Mouse (Mus musculus): ENCODE data around the gene Sptssa. TPM values are rescaled to one million over a fixed set of nuclear protein-coding genes. Genes with fewer than 3 reads are reported as not detected.

Sptssa gene
- polyA plus RNA-seq (2016; fragmentation: Nextera tagmentation; extraction: Ambion mirVana) = 166 and 176 TPM in 2 replicates

DNA sequence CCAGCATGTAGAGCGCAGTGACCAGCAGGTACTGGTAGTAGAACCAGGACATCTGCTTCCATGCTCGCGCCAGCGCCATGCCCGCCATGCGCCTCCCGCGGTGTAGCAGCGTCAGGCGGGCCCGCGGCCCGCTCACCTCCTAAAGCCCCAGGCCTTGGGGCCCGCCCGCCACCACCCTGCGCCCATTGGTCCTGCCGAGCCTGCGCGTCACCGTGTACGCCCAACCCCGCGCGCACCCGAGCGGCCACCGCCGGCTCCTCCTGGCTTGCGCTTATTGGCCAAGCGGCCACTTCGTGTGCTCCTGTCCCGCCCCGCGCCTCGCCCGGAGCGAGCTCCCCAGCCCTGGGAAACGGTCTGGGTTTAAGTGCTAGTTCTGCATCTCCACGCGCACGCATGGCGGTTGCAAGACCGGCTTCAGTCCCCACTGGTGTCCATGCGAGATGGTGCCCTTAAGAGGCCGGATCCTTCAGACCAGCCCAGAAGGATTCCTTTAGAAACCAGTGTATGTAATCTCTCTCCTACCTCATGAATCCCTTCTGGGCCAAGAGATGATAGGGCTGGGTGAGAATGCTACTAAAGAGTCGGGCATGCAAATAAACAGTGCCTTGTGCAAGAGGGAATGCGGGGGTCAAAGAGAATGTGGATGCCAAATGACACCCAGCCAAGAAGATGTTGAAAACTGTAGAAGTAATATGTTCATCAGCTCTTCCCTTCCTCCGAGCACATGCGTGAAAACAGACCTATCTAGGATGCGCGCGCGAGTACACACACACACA lies at the start of gene Sptssa:
Gene Sptssa (minus strand): TSS at position 178 of the 776 bp plus-strand sequence.
- H3K27ac ChIP-seq = peak within 1 kb of the TSS; percentile 86
- peak; percentile 99 for ATAC-seq (ENCODE audit: low FRiP score)
- H3K4me2 ChIP-seq (replicated peaks) = peak within 1 kb of the TSS; percentile 76
- no peaks in the 10 kb centered on the region for H3K27me3 ChIP-seq
- H3K4me3 ChIP-seq = peak within 1 kb of the TSS; percentile 68
- peak within 1 kb of the TSS; percentile 77 for H3K9ac ChIP-seq
- 8% methylated on average over 53 of the region's 53 CpGs for WGBS
- no peaks in the 10 kb centered on the region for H3K36me3 ChIP-seq
- H3K9me3 ChIP-seq (replicated peaks) = no peaks in the 10 kb centered on the region
- H3K4me1 ChIP-seq = peaks cover 27% of the 10 kb centered on the region

DNA sequence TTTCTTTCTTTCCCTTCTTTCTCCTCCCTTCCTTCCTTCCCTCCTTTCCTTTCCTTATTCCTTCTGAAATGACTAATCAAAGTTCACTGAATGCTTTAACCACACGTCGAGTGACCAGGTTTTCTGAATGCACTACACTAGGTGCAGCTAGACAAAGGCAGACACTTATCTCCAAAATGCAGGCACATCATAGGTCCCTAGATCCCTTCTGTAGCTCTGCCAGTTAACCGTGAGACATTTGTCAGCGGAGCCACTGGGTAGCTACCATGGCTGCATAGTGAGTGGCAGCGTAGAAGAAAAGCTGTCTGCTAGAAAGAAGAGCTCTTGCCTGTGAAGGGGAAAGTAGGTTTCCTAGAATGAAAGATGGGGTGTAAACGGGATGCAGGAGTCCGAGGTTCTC lies 43.0 kb upstream of the Sptssa start:
- H3K36me3 ChIP-seq = no peaks in the 10 kb centered on the region

DNA sequence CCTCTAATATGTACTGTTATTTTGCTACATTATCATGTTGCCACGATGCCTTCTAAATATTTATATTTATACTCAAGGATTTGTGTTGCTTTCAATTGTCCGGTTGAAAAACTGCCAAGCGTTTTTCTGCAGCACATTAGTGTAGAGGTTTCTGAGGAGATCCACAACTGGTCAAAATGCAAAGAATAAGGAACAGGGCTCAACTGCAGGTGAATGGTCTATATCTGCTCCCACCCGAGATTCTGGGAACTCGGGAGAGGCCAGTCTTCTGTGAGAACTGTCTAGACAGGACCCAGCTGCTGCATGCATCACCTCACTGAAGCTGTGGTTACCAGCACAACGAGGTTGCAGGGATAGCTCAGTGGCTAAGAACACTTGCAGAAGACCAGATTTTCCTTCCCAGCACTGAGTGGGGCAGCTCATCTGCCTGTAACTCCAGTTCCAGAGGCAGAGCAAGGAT lies 41.4 kb upstream of the Sptssa start:
- no peak for ATAC-seq (ENCODE audit: low FRiP score)
- no peaks in the 10 kb centered on the region for H3K36me3 ChIP-seq
- 62% methylated on average over 6 of the region's 6 CpGs for WGBS
- peaks cover 4% of the 10 kb centered on the region; the same call in 1 of the 2 replicates for H3K4me1 ChIP-seq
- H3K4me3 ChIP-seq = no peak overlapping the region
- no peaks in the 10 kb centered on the region for H3K27me3 ChIP-seq
- H3K9me3 ChIP-seq (replicated peaks) = no peaks in the 10 kb centered on the region
- peak overlapping the region; percentile 26; the same call in 1 of the 2 replicates for H3K27ac ChIP-seq
- H3K4me2 ChIP-seq (replicated peaks) = no peak overlapping the region
- H3K9ac ChIP-seq = no peak overlapping the region

More for the DNA sequence above, 43.0 kb upstream of the Sptssa start:
- H3K4me2 ChIP-seq (replicated peaks) = no peak overlapping the region
- H3K27me3 ChIP-seq = no peaks in the 10 kb centered on the region
- no peak overlapping the region for H3K9ac ChIP-seq
- H3K4me1 ChIP-seq = peaks cover 4% of the 10 kb centered on the region; the same call in 1 of the 2 replicates
- no peaks in the 10 kb centered on the region for H3K9me3 ChIP-seq (replicated peaks)
- no peak for ATAC-seq (ENCODE audit: low FRiP score)
- no peak overlapping the region for H3K4me3 ChIP-seq
- H3K27ac ChIP-seq = no peak overlapping the region
- WGBS = 73% methylated on average over 7 of the region's 7 CpGs

DNA sequence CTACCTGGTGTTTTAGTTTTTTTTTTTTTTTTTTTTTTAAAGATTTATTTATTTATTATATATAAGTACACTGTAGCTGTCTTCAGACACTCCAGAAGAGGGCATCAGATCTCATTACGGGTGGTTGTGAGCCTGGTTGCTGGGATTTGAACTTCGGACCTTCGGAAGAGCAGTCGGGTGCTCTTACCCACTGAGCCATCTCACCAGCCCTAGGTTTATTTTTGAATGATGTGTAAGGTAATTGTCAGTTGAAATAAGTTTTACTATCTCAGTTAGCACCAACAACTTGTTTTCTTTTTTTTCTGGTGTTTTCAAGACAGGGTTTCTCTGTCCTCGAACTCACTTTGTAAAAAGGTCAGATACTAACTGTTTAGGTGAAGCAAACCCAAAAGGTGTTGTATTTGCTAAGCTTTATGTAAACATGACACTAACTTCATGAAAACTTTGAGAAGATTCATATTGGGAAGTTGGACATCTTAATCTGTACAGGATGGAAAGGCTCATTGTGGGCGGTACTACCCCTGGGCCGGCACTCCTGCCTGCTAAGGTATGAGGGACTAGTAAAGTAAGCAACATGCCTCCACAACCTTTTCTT lies 40.7 kb upstream of the Sptssa start:
- peak; percentile 59 for ATAC-seq (ENCODE audit: low FRiP score)
- peaks cover 4% of the 10 kb centered on the region; the same call in 1 of the 2 replicates for H3K4me1 ChIP-seq
- no peak overlapping the region for H3K27ac ChIP-seq
- H3K4me2 ChIP-seq (replicated peaks) = no peak overlapping the region
- H3K4me3 ChIP-seq = no peak overlapping the region
- H3K9ac ChIP-seq = no peak overlapping the region
- no peaks in the 10 kb centered on the region for H3K27me3 ChIP-seq
- peaks cover 5% of the 10 kb centered on the region; the same call in 1 of the 2 replicates for H3K36me3 ChIP-seq
- no peaks in the 10 kb centered on the region for H3K9me3 ChIP-seq (replicated peaks)
- 13% methylated on average over 7 of the region's 7 CpGs for WGBS

DNA sequence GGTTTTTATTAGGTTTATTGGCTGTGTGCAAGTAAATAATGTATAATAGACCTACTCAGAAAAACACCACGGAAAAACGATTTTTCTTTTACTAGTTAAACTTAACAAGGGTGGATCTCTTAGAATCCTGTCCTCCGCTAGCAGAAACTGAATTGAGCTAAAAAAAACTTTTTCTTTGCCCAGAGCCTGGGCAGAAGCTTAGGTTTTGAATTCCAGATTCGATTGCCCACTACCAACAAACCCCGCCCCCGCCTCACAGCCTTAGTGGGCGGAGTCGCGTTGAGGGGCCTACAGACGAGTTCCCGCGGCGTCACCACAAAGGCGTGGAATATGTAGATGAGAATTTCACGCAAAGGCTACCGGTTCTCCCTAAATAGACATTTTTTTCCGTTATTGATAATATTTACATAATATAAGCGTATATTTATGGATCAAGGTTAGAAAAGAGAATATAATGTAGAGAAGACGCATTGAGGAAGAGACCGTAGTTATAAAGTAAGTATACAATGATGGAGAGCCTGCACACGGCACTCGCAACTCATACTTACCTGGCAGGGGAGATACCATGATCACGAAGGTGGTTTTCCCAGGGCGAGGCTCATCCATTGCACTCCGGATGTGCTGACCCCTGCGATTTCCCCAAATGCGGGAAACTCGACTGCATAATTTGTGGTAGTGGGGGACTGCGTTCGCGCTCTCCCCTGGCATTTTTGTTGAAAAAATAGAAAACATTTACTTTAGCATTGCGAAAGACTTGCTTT lies 40.0 kb upstream of the Sptssa start:
- 0% methylated on average over 32 of the region's 32 CpGs for WGBS
- Histone ChIP-seq H3K36me3 (peaks cover 7% of the 10 kb centered on the region; the same call in 1 of the 2 replicates), H3K4me3 (peak overlapping the region; percentile 75), H3K4me1 (peaks cover 4% of the 10 kb centered on the region; the same call in 1 of the 2 replicates), H3K27me3 (no peaks in the 10 kb centered on the region), H3K4me2 (replicated peaks) (peak overlapping the region; percentile 59), H3K27ac (peak overlapping the region; percentile 98), H3K9ac (peak overlapping the region; percentile 84), H3K9me3 (replicated peaks) (no peaks in the 10 kb centered on the region)
- ATAC-seq (ENCODE audit: low FRiP score) = peak; percentile 90

DNA sequence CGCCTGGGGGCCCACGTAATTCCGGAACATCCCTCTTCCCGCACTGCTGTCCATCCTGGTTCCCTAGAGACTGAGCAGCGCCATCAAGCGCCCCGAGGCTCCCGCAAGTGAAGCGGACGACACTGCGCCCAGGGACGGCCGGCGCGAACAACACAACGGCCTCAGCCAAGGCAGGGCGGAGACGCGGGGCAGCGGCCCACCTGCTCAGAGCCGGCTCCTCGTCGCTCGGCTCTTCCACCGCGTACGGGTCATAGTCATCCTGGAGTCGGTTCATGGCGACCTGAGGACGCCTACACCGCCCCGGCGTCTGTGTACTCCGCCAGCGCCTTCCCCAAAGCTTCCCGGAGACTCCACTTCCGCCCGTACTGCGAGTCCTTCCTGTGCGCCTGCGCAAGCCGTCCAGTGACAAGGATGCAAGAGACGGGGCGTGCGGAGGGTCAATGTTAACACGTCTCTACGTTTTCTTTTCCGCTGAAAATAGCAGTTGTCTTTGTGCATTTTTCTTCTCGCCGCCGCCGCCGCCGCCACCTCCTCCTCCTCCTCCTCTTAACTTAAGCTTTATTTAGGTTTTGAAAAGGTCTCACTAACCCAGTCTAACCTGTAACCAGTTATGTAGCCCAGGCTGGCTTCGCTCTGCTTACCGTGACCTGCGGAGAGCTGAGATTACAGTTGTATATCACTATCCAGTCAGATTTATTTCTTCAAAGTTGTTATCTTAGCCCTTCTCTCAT lies 39.3 kb upstream of the Sptssa start, which contains the start of gene Eapp:
Gene Eapp (minus strand): TSS at position 387 of the 731 bp plus-strand sequence.
- H3K4me3 ChIP-seq = peak within 1 kb of the TSS; percentile 75
- H3K4me2 ChIP-seq (replicated peaks) = peak within 1 kb of the TSS; percentile 59
- no peaks in the 10 kb centered on the region for H3K9me3 ChIP-seq (replicated peaks)
- peaks cover 4% of the 10 kb centered on the region; the same call in 1 of the 2 replicates for H3K4me1 ChIP-seq
- peak within 1 kb of the TSS; percentile 84 for H3K9ac ChIP-seq
- peak; percentile 92 for ATAC-seq (ENCODE audit: low FRiP score)
- H3K36me3 ChIP-seq = peaks cover 10% of the 10 kb centered on the region
- H3K27me3 ChIP-seq = no peaks in the 10 kb centered on the region
- H3K27ac ChIP-seq = peak within 1 kb of the TSS; percentile 98
- WGBS = under 1% methylated on average over 57 of the region's 57 CpGs

DNA sequence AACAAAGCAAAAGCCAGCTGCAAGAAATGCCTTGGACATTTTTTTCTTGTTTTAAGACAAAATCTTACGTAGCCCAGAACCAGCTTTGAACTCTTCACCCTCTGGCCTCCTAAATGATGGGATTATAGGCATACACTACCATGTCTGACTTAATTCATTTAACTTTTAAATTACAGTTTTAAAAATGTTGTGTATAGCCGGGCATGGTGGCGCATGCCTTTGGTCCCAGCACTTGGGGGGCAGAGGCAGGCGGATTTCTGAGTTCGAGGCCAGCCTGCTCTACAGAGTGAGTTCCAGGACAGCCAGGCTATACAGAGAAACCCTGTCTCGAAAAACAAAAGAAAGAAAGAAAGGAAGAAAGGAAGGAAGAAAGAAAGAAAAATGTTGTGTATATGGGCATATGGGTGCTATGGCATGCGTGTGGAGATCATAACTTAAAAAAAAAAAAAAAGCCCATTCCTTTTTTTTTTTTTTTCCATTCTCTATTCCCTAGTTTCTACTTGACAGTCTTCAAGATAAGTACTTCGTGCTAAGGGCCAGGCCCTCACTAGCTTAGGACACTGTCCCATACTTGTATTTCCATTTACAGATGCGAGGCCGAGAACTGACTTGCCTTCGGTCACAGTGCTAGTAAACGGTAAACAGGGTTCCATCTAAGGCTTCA lies 38.6 kb upstream of the Sptssa start:
- peak overlapping the region; percentile 75 for H3K4me3 ChIP-seq
- ATAC-seq (ENCODE audit: low FRiP score) = no peak
- H3K27ac ChIP-seq = peak overlapping the region; percentile 98
- H3K4me1 ChIP-seq = peaks cover 4% of the 10 kb centered on the region; the same call in 1 of the 2 replicates
- WGBS = 42% methylated on average over 12 of the region's 12 CpGs
- H3K27me3 ChIP-seq = no peaks in the 10 kb centered on the region
- H3K4me2 ChIP-seq (replicated peaks) = peak overlapping the region; percentile 59
- peaks cover 17% of the 10 kb centered on the region for H3K36me3 ChIP-seq
- no peaks in the 10 kb centered on the region for H3K9me3 ChIP-seq (replicated peaks)
- peak overlapping the region; percentile 84 for H3K9ac ChIP-seq

DNA sequence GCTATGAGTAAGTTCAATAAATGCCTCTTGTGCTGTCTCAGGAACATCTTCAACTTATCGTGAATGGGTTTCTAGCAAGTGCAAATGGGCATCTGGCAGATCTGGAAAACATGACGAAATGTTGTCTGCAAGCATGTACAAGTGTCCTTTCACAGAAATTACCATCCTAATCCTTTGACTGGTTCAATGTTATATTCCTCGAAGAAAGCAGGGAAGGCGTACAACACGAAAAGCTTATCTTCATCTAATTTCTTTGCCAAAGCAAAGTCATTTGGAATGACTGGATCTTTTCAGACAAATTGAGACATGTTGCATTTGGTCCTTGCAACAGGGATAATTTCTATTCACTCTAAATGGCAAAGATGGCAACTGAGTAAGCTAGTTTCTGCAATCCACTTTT lies 32.7 kb upstream of the Sptssa start:
- ATAC-seq (ENCODE audit: low FRiP score) = no peak
- Histone ChIP-seq H3K4me1 (no peaks in the 10 kb centered on the region; the same call in 1 of the 2 replicates), H3K4me2 (replicated peaks) (no peak overlapping the region), H3K27ac (no peak overlapping the region), H3K9me3 (replicated peaks) (no peaks in the 10 kb centered on the region), H3K4me3 (no peak overlapping the region), H3K36me3 (peaks cover 68% of the 10 kb centered on the region), H3K27me3 (no peaks in the 10 kb centered on the region), H3K9ac (no peak overlapping the region)
- 97% methylated on average over 5 of the region's 5 CpGs for WGBS

DNA sequence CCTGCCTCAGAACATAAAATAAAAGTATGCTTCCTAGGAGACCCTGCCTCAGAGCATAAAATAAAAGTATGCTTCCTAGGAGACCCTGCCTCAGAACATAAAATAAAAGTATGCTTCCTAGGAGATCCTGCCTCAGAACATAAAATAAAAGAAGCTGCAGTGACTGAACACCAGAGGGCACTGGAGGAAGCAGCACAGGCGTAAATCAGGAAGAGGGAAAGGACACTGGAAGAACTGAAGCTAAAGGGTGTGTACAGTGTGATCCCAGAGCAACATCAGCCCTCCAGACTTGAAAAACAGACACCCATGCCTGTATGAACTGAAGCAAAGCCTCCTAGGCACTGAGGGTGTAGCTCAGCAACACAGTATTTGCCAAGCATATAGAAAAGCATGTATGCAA lies 26.8 kb upstream of the Sptssa start:
- no peaks in the 10 kb centered on the region for H3K27me3 ChIP-seq
- no peaks in the 10 kb centered on the region for H3K4me1 ChIP-seq
- H3K4me3 ChIP-seq = no peak overlapping the region
- peaks cover 39% of the 10 kb centered on the region for H3K36me3 ChIP-seq
- no peak for ATAC-seq (ENCODE audit: low FRiP score)
- WGBS = 28% methylated on average over 1 of the region's 1 CpGs
- no peak overlapping the region for H3K27ac ChIP-seq
- H3K9ac ChIP-seq = no peak overlapping the region
- H3K9me3 ChIP-seq (replicated peaks) = no peaks in the 10 kb centered on the region
- no peak overlapping the region for H3K4me2 ChIP-seq (replicated peaks)

DNA sequence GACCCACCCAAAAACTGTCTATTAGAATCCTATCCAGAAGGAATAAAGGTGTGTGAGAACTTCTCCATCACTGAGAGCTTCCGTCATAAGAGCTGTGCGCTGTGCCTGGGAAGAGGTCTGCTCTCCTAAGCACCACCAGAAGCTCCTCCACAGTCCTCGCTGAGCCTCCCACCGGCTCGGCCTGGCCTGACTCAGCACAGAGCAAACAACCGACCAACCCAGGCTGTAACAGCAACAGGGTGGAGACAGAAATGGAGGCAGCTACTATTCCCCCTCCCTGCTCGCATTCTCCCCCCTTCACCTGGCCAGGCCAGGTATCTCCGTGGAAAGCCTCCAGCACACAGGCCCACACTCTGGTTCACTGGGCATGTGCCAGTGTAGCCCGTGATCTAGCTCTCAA lies 20.3 kb upstream of the Sptssa start:
- no peak for ATAC-seq (ENCODE audit: low FRiP score)
- H3K4me2 ChIP-seq (replicated peaks) = no peak overlapping the region
- 93% methylated on average over 9 of the region's 9 CpGs for WGBS
- H3K36me3 ChIP-seq = peaks cover 45% of the 10 kb centered on the region
- no peak overlapping the region for H3K4me3 ChIP-seq
- H3K4me1 ChIP-seq = no peaks in the 10 kb centered on the region
- no peak overlapping the region for H3K27ac ChIP-seq
- no peaks in the 10 kb centered on the region for H3K9me3 ChIP-seq (replicated peaks)
- H3K27me3 ChIP-seq = no peaks in the 10 kb centered on the region
- no peak overlapping the region for H3K9ac ChIP-seq

DNA sequence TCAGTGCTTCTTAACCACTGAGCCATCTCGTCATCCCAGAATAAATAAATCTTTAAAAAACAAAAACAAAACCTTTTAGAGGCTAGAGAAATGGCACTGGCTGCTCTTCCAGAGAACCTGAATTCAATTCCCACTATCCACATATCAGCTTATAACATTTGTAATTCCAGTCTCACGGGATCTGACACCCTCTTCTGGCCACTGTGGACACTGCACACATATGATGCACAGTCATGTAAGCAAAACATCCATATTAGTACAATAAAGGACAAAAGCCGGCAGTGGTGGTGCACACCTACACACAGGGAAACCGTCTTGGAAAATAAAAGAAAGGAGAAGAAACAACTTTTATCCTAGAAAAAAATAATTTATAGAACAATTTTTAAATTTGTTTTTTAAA lies 19.0 kb upstream of the Sptssa start:
- no peak for ATAC-seq (ENCODE audit: low FRiP score)
- no peaks in the 10 kb centered on the region for H3K9me3 ChIP-seq (replicated peaks)
- H3K27ac ChIP-seq = no peak overlapping the region
- peaks cover 49% of the 10 kb centered on the region for H3K36me3 ChIP-seq
- 95% methylated on average over 4 of the region's 4 CpGs for WGBS
- no peaks in the 10 kb centered on the region for H3K27me3 ChIP-seq
- no peak overlapping the region for H3K4me3 ChIP-seq
- H3K4me2 ChIP-seq (replicated peaks) = no peak overlapping the region
- no peak overlapping the region for H3K9ac ChIP-seq
- no peaks in the 10 kb centered on the region for H3K4me1 ChIP-seq
